Mouse (Mus musculus) intestine, embryonic 16.5 days (tissue): ENCODE measurements at regions not wholly inside any gene's neighbourhood (a gene's known extent, or its start where the extent isn't known, plus 50 kb on each side); places are given as distances from the start of the nearest gene placed in this dataset.

ENCODE experiments used
- ATAC-seq: fragments of 200-750 bp; cut with Nextera tagmentation; 2 replicates; pipeline ENCODE4 v1.8.0; 2017; ENCODE audit warnings: moderate TSS enrichment, moderate library complexity
- H3K27ac ChIP-seq: fragments of 300-500 bp; sonication (generic); 2 replicates; pipeline ENCODE4 v1.5.1; 2014; ENCODE audit warnings: mild to moderate bottlenecking, low read length
- H3K27me3 ChIP-seq: fragments of 300-500 bp; sonication (generic); replicated peaks from 2 replicates; pipeline ENCODE4 v1.6.1; 2014; ENCODE audit warnings: low read length, control low read depth, mixed read lengths; ENCODE audit not compliant: control insufficient read depth, insufficient read depth
- H3K36me3 ChIP-seq: fragments of 300-500 bp; sonication (generic); 2 replicates; pipeline ENCODE4 v1.6.1; 2014; ENCODE audit warnings: low read length, control low read depth; ENCODE audit not compliant: control insufficient read depth, insufficient read depth
- H3K4me1 ChIP-seq: fragments of 300-500 bp; sonication (generic); 2 replicates; pipeline ENCODE4 v1.6.1; 2014; ENCODE audit warnings: low read length, control low read depth, mixed read lengths; ENCODE audit not compliant: control insufficient read depth, insufficient read depth
- H3K4me2 ChIP-seq: fragments of 300-500 bp; sonication (generic); 2 replicates; pipeline ENCODE4 v1.6.1; 2014; ENCODE audit warnings: low read depth, low read length, control low read depth
- H3K4me3 ChIP-seq: fragments of 300-500 bp; sonication (generic); 2 replicates; pipeline ENCODE4 v1.5.1; 2014; ENCODE audit warnings: mild to moderate bottlenecking, low read length
- H3K9ac ChIP-seq: fragments of 300-500 bp; sonication (generic); 2 replicates; pipeline ENCODE4 v1.6.1; 2014; ENCODE audit warnings: low read depth, low read length
- H3K9me3 ChIP-seq: fragments of 300-500 bp; sonication (generic); 2 replicates; pipeline ENCODE4 v1.6.1; 2016; ENCODE audit warnings: low read length, control low read depth; ENCODE audit not compliant: control insufficient read depth
- WGBS: fragments of 180-500 bp; shearing (Covaris S2); extraction: QIAGEN DNeasy Blood & Tissue Kit; methylation state at CpG from one replicate; pipeline ENCODE4 v1.1.7; 2014; 5-methylcytosine and 5-hydroxymethylcytosine counted together

DNA sequence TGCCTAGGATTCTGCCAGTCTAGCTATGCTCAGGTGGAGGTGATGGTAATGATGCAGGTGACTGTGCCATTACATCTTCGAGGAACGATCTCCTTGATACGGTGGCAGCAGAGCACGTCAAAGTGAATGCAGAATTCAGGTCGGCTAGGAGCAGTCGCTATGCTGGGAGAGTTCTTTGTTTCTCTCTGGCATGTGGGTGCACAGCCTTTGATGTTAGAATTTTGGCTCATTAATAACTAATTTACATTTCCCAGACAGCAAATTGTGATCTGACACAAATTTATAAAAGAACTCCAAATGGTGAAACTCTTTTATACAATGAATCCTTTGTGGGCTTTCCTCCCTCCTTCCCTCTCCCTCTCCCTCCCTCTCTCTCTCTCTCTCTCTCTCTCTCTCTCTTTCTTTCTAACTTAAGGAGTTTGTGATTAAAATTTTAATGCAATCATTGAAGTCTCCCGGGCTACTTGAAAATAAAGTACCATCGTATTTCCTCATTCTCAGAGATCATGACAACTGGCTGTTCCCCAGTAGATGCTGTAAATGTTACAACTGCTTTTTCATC, 307.2 kb downstream of the Foxo1 start:
- Histone ChIP-seq H3K9me3 (no peaks in the 10 kb centered on the region), H3K4me2 (no peak overlapping the region), H3K9ac (no peak overlapping the region), H3K4me1 (no peaks in the 10 kb centered on the region), H3K4me3 (no peak overlapping the region), H3K27me3 (no peaks in the 10 kb centered on the region), H3K36me3 (no peaks in the 10 kb centered on the region), H3K27ac (no peak overlapping the region)
- ATAC-seq, result no peak
- 85% methylated on average over 8 of the region's 8 CpGs for WGBS

GRCm38 (mm10) chr3:52574341-52574740, 306.2 kb downstream of the Foxo1 start:
- Histone ChIP-seq H3K27ac (no peak overlapping the region), H3K27me3 (no peaks in the 10 kb centered on the region), H3K9me3 (no peaks in the 10 kb centered on the region), H3K36me3 (no peaks in the 10 kb centered on the region), H3K4me3 (no peak overlapping the region), H3K9ac (no peak overlapping the region), H3K4me1 (no peaks in the 10 kb centered on the region), H3K4me2 (no peak overlapping the region)
- ATAC-seq, result no peak
- 83% methylated on average over 6 of the region's 6 CpGs for WGBS

DNA sequence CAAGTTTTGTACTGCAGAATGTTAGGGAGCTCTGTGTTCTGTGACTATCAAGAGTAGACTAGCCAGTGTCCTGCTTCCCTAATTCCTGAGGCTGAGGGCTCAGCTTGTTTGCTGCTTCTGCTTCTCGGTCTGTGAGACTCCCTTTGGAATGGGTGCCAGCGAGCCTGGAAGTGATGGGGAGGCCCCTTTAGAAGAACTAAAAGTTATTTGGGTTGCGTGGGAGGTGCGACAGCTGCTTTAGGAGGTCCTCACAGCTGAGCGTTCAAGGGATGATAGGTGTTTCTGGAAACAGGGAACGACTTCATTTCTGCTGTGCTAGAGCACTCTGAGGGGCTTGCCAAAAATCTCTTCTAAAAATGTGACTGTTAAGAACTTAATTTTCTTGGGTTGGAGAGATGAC, 305.7 kb downstream of the Foxo1 start:
- Histone ChIP-seq H3K4me2 (no peak overlapping the region), H3K9ac (no peak overlapping the region), H3K27me3 (no peaks in the 10 kb centered on the region), H3K27ac (no peak overlapping the region), H3K9me3 (no peaks in the 10 kb centered on the region), H3K4me3 (no peak overlapping the region), H3K4me1 (no peaks in the 10 kb centered on the region), H3K36me3 (no peaks in the 10 kb centered on the region)
- WGBS, result 85% methylated on average over 6 of the region's 6 CpGs
- ATAC-seq, result no peak

- Histone ChIP-seq H3K27ac (no peak overlapping the region), H3K4me3 (no peak overlapping the region), H3K27me3 (no peaks in the 10 kb centered on the region), H3K4me2 (no peak overlapping the region), H3K4me1 (no peaks in the 10 kb centered on the region), H3K36me3 (no peaks in the 10 kb centered on the region), H3K9me3 (no peaks in the 10 kb centered on the region), H3K9ac (no peak overlapping the region)
- WGBS, result 79% methylated on average over 11 of the region's 11 CpGs
- ATAC-seq, result no peak
These were observed 304.7 kb downstream of the Foxo1 start for GRCm38 (mm10) chr3:52572514-52573485.

DNA sequence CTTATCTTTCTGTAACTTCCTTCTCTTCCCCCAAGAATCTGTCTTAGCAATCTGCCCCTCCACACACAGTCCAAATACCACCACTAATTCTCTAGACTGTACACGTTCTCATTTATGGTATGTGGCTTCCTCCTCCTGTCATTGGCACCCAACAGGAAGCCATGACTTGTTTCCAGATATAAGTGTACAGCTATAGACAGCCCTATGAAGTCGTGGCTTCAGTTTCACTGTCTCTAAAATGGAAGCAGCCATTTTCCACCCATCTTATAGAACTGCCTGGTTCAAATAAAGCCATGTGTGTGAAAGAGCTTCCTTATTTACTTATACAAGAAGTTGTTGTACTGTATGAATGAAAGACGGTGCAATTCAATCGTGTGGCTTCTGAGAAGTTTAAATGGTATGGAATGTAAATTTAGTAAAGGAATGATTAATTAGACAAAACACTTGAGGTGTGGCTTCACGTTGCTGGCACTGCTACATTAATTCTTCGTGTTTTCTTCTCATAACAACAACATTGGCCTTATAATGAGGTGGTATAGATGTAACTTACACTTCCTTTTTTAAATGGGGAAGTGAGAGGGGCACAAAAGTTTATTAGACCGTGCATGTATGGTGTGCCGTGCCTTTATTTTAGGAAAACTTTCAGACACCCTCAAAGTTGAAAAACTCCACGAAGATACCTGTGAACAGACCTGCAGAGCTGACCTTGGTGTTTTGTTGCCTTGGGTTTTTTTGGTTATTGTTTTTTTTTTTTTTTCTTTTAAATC, 299.7 kb downstream of the Foxo1 start:
- WGBS, result 80% methylated on average over 9 of the region's 9 CpGs
- no peak overlapping the region for H3K4me3 ChIP-seq
- H3K9me3 ChIP-seq, result no peaks in the 10 kb centered on the region
- ATAC-seq, result no peak
- H3K27me3 ChIP-seq, result no peaks in the 10 kb centered on the region
- no peak overlapping the region for H3K9ac ChIP-seq
- no peaks in the 10 kb centered on the region for H3K36me3 ChIP-seq
- H3K4me1 ChIP-seq, result no peaks in the 10 kb centered on the region
- H3K4me2 ChIP-seq, result no peak overlapping the region
- H3K27ac ChIP-seq, result no peak overlapping the region

DNA sequence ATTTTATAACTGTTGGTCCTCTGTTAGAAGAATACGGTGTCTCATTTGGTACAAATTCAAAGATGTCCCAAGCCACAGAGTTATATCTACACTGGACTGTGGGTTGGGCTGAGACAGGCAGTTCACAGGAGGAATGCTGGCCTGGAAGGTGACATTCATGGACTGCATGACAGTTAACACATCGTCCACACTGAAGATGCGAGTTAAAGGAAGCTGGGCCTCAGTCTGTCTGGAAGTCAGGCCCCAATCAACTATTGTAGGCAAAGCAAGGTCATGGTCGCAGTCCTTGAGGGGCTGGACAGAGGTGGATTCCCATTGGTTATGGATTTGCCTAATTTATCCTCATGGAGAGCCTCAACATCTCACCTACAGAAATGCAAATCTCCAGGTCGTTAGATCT, 295.5 kb downstream of the Foxo1 start:
- 73% methylated on average over 5 of the region's 5 CpGs for WGBS
- Histone ChIP-seq H3K4me1 (no peaks in the 10 kb centered on the region), H3K4me3 (no peak overlapping the region), H3K27me3 (no peaks in the 10 kb centered on the region), H3K9me3 (no peaks in the 10 kb centered on the region), H3K9ac (no peak overlapping the region), H3K27ac (no peak overlapping the region), H3K36me3 (no peaks in the 10 kb centered on the region), H3K4me2 (no peak overlapping the region)
- no peak for ATAC-seq

DNA sequence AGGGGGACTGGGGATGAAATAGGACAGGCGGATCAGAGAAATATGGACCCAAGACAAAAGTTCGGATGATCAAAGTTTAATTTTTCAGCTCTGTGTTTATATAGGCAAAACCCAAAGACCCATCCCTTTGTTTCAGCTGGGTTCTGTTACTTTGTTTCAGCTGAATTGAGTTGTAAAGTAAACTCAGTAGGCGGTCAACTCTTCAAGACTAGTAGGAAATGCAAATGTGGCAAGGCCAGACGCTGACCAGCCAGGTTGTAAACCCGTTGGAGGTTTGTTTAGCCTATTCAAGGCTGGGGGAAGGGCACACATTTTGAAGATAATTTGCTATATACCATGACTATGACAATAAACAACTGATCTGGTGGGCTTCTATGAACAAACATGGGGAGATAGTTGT, 294.7 kb downstream of the Foxo1 start:
- no peak overlapping the region for H3K4me2 ChIP-seq
- no peaks in the 10 kb centered on the region for H3K36me3 ChIP-seq
- no peak for ATAC-seq
- 45% methylated on average over 5 of the region's 5 CpGs for WGBS
- no peaks in the 10 kb centered on the region for H3K9me3 ChIP-seq
- H3K9ac ChIP-seq, result no peak overlapping the region
- H3K27ac ChIP-seq, result no peak overlapping the region
- no peaks in the 10 kb centered on the region for H3K4me1 ChIP-seq
- H3K4me3 ChIP-seq, result no peak overlapping the region
- H3K27me3 ChIP-seq, result no peaks in the 10 kb centered on the region

DNA sequence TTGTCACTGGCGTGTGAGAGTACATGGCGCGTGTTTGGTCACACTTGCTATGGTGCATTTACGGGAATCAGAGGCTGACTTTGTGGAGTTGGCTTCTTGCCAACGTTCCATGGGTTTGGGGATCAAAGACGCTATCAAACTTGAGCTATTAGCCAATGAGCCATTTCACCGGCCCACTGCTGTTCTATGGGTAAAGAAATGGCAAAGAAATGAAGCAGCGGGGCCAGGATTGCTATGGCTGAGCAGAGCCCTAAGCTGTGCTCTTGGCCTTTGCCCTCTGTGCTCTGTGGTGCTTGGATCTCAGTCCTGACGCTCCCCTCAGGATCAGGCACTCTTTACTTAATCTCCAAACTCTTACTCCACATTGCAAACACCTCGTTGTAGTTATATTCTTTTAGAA, 291.3 kb downstream of the Foxo1 start:
- 82% methylated on average over 10 of the region's 10 CpGs for WGBS
- Histone ChIP-seq H3K4me1 (no peaks in the 10 kb centered on the region), H3K36me3 (no peaks in the 10 kb centered on the region), H3K4me2 (no peak overlapping the region), H3K9ac (no peak overlapping the region), H3K27me3 (no peaks in the 10 kb centered on the region), H3K4me3 (no peak overlapping the region), H3K9me3 (no peaks in the 10 kb centered on the region), H3K27ac (no peak overlapping the region)
- ATAC-seq, result no peak

DNA sequence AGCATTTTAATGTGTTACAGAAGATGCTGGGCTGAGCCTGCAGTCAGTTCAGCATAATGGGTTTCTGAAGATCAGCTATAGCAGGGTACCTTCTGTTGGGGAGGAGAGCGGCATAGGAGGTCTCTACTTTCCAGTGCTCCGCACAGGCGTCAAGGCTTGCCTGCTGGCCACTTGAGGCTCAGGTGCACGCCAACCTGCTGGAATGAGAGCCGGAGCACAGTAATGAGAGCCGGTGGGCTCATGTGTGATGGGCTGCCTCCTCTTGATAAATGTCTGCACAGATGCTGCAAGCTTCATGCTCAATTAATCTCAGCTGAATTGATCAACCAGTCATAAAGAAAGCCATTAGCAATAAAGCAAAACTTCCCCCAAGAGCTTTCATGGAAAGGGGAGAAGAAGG, 290.6 kb downstream of the Foxo1 start:
- no peak overlapping the region for H3K4me2 ChIP-seq

More for the DNA sequence above, 290.6 kb downstream of the Foxo1 start:
- Histone ChIP-seq H3K4me3 (no peak overlapping the region), H3K9me3 (no peaks in the 10 kb centered on the region), H3K9ac (no peak overlapping the region), H3K27me3 (no peaks in the 10 kb centered on the region), H3K4me1 (no peaks in the 10 kb centered on the region), H3K36me3 (no peaks in the 10 kb centered on the region), H3K27ac (no peak overlapping the region)
- WGBS, result 85% methylated on average over 6 of the region's 6 CpGs
- no peak for ATAC-seq
